Mouse (Mus musculus) myocyte (in vitro differentiated cells): ENCODE measurements at regions not wholly inside any gene's neighbourhood (a gene's known extent, or its start where the extent isn't known, plus 50 kb on each side); places are given as distances from the start of the nearest gene placed in this dataset.
A peak's percentile ranks its signal among the peaks of the same experiment; 100 is the strongest.

Experiments
- H3K27me3 ChIP-seq: one replicate; pipeline ENCODE4 v1.6.1; 2011; ENCODE audit not compliant: control insufficient read depth, insufficient read depth, insufficient read length
- H3K36me3 ChIP-seq: one replicate; pipeline ENCODE4 v1.6.1; 2011; ENCODE audit not compliant: control insufficient read depth, insufficient read depth
- H3K4me2 ChIP-seq: one replicate; pipeline ENCODE4 v1.6.1; 2011; ENCODE audit warnings: low read depth, control low read depth
- H3K4me3 ChIP-seq: one replicate; pipeline ENCODE4 v1.5.1; 2011; ENCODE audit warnings: mild to moderate bottlenecking, control low read depth, moderate library complexity
- H3K79me2 ChIP-seq: one replicate; pipeline ENCODE4 v1.6.1; 2011; ENCODE audit not compliant: control insufficient read depth, insufficient read depth
- H3ac ChIP-seq: one replicate; pipeline ENCODE4 v1.6.1; 2011; ENCODE audit not compliant: control insufficient read depth, insufficient read length
- CEBPB ChIP-seq: IDR thresholded peaks from 2 replicates; pipeline ENCODE4 v1.6.1; 2011; ENCODE audit warnings: mild to moderate bottlenecking, moderate library complexity; ENCODE audit not compliant: poor library complexity, insufficient read depth, severe bottlenecking
- E2F4 ChIP-seq: IDR thresholded peaks from one replicate; pipeline ENCODE4 v1.6.1; 2011; ENCODE audit warnings: mild to moderate bottlenecking, control low read depth, moderate library complexity; ENCODE audit not compliant: insufficient read depth
- MAX ChIP-seq: IDR thresholded peaks from one replicate; pipeline ENCODE4 v1.6.1; 2011; ENCODE audit warnings: low read depth, mild to moderate bottlenecking, control low read depth
- MYOD1 ChIP-seq, 3 experiments: IDR thresholded peaks; one replicate each; pipeline ENCODE4 v1.6.1; 2011; ENCODE audit warnings: control low read depth in 2 of 3, low read depth in 2 of 3, mild to moderate bottlenecking in 2 of 3, moderate library complexity in 1 of 3; ENCODE audit not compliant: insufficient read length in 2 of 3, control insufficient read depth in 1 of 3
- MYOG ChIP-seq, 3 experiments: IDR thresholded peaks; one replicate each; pipeline ENCODE4 v1.6.1; 2011; ENCODE audit warnings: control low read depth in 2 of 3, low read depth in 2 of 3, mild to moderate bottlenecking in 2 of 3; ENCODE audit not compliant: insufficient read length in 2 of 3, control insufficient read depth in 1 of 3, insufficient read depth in 1 of 3
- POLR2A ChIP-seq: IDR thresholded peaks from one replicate; pipeline ENCODE4 v1.6.1; 2011; ENCODE audit warnings: low read depth, mild to moderate bottlenecking, control low read depth, moderate library complexity; ENCODE audit not compliant: insufficient read length
- POLR2AphosphoS2 ChIP-seq: IDR thresholded peaks from one replicate; pipeline ENCODE4 v1.6.1; 2011; ENCODE audit warnings: low read depth, control low read depth; ENCODE audit not compliant: insufficient read length
- REST ChIP-seq: IDR thresholded peaks from one replicate; pipeline ENCODE4 v1.6.1; 2011; ENCODE audit warnings: mild to moderate bottlenecking, control low read depth, moderate library complexity; ENCODE audit not compliant: insufficient read depth, insufficient read length
- SRF ChIP-seq: IDR thresholded peaks from one replicate; pipeline ENCODE4 v1.6.1; 2011; ENCODE audit warnings: low read depth; ENCODE audit not compliant: control insufficient read depth, insufficient read length
- TCF12 ChIP-seq: IDR thresholded peaks from one replicate; pipeline ENCODE4 v1.6.1; 2011; ENCODE audit warnings: mild to moderate bottlenecking, control low read depth; ENCODE audit not compliant: poor library complexity, insufficient read depth, severe bottlenecking
- TCF3 ChIP-seq: IDR thresholded peaks from one replicate; pipeline ENCODE4 v1.6.1; 2011; ENCODE audit warnings: low read depth, control low read depth; ENCODE audit not compliant: insufficient read length
- USF1 ChIP-seq: IDR thresholded peaks from one replicate; pipeline ENCODE4 v1.6.1; 2011; ENCODE audit warnings: low read depth, mild to moderate bottlenecking, control low read depth, moderate library complexity

GRCm38 (mm10) chr17:79457636-79458035 lies 102.7 kb upstream of the Cdc42ep3 start:
- Histone ChIP-seq H3K27me3 (no peaks in the 10 kb centered on the region), H3ac (no peak overlapping the region), H3K79me2 (no peaks in the 10 kb centered on the region), H3K36me3 (no peaks in the 10 kb centered on the region), H3K4me3 (no peak overlapping the region), H3K4me2 (no peak overlapping the region)
- TF ChIP-seq POLR2A (no peak), USF1 (no peak), REST (no peak), TCF12 (no peak)

- Histone ChIP-seq H3K27me3 (no peaks in the 10 kb centered on the region), H3K4me2 (no peak overlapping the region), H3K36me3 (no peaks in the 10 kb centered on the region), H3K4me3 (no peak overlapping the region), H3K79me2 (no peaks in the 10 kb centered on the region), H3ac (no peak overlapping the region)
- TF ChIP-seq E2F4 (no peak), POLR2AphosphoS2 (no peak), POLR2A (no peak), MYOD1 (IDR thresholded peaks at IDR 0.05; ENCODE audit: control insufficient read depth in 1 of 3, insufficient read length in 2 of 3, low read depth in 2 of 3) (no peak), USF1 (no peak)
These were observed 106.8 kb upstream of the Cdc42ep3 start for GRCm38 (mm10) chr17:79461681-79462091.

- H3K27me3 ChIP-seq = no peaks in the 10 kb centered on the region
- no peaks in the 10 kb centered on the region for H3K36me3 ChIP-seq
- no peak overlapping the region for H3K4me3 ChIP-seq
- no peaks in the 10 kb centered on the region for H3K79me2 ChIP-seq
- H3ac ChIP-seq = no peak overlapping the region
- TF ChIP-seq CEBPB (no peak), MYOG (IDR thresholded peaks at IDR 0.05; ENCODE audit: control insufficient read depth in 1 of 3, insufficient read depth in 1 of 3, insufficient read length in 2 of 3, low read depth in 2 of 3) (peak; percentile 57 to 93 (median 63)), SRF (no peak), TCF12 (peak; percentile 87), MYOD1 (IDR thresholded peaks at IDR 0.05; ENCODE audit: control insufficient read depth in 1 of 3, insufficient read length in 2 of 3, low read depth in 2 of 3) (peak; percentile 38 to 87 (median 87)), E2F4 (no peak), TCF3 (peak; percentile 78)
- peak overlapping the region; percentile 1 for H3K4me2 ChIP-seq
These were observed 108.3 kb upstream of the Cdc42ep3 start for GRCm38 (mm10) chr17:79463074-79463694.

GRCm38 (mm10) chr17:79465666-79466065 lies 110.8 kb upstream of the Cdc42ep3 start:
- Histone ChIP-seq H3K36me3 (no peaks in the 10 kb centered on the region), H3ac (no peak overlapping the region), H3K4me3 (no peak overlapping the region), H3K4me2 (no peak overlapping the region), H3K27me3 (no peaks in the 10 kb centered on the region), H3K79me2 (no peaks in the 10 kb centered on the region)
- TF ChIP-seq MYOG (IDR thresholded peaks at IDR 0.05; ENCODE audit: control insufficient read depth in 1 of 3, insufficient read depth in 1 of 3, insufficient read length in 2 of 3, low read depth in 2 of 3) = no peak
- TF ChIP-seq MAX = no peak
- TF ChIP-seq POLR2A = no peak
- no peak for TF ChIP-seq MYOD1 (IDR thresholded peaks at IDR 0.05; ENCODE audit: control insufficient read depth in 1 of 3, insufficient read length in 2 of 3, low read depth in 2 of 3)
- TF ChIP-seq POLR2AphosphoS2 = no peak
- TF ChIP-seq USF1 = no peak
- TF ChIP-seq TCF3 = no peak
- no peak for TF ChIP-seq E2F4
- no peak for TF ChIP-seq CEBPB

GRCm38 (mm10) chr17:79471639-79472038 lies 116.7 kb upstream of the Cdc42ep3 start:
- TF ChIP-seq MAX (no peak), POLR2A (no peak), SRF (no peak), MYOG (IDR thresholded peaks at IDR 0.05; ENCODE audit: control insufficient read depth in 1 of 3, insufficient read depth in 1 of 3, insufficient read length in 2 of 3, low read depth in 2 of 3) (no peak), REST (no peak), CEBPB (no peak), E2F4 (no peak), USF1 (no peak), TCF3 (no peak), MYOD1 (IDR thresholded peaks at IDR 0.05; ENCODE audit: control insufficient read depth in 1 of 3, insufficient read length in 2 of 3, low read depth in 2 of 3) (no peak), POLR2AphosphoS2 (no peak), TCF12 (no peak)
- Histone ChIP-seq H3K27me3 (no peaks in the 10 kb centered on the region), H3K36me3 (no peaks in the 10 kb centered on the region), H3K79me2 (no peaks in the 10 kb centered on the region), H3K4me2 (no peak overlapping the region), H3K4me3 (no peak overlapping the region), H3ac (no peak overlapping the region)
